Mouse (Mus musculus): ENCODE data around the gene Omp.

GRCm38 (mm10) chr7:98185326-98185725, 40.0 kb upstream of the Omp start:
- TF ChIP-seq CTCF (IDR thresholded peaks at IDR 0.05; ENCODE audit: low read depth, low read length) (no peak), POLR2A (IDR thresholded peaks at IDR 0.05; ENCODE audit: extremely low read depth, insufficient read depth, low read length) (no peak)
